Mouse (Mus musculus) thymus, postnatal 14 days (tissue): ENCODE measurements around the gene Tbc1d17.

Experiments
- DNase-seq: peaks from one replicate; pipeline ENCODE4 v3.0.0; 2021

The Tbc1d17 gene

GRCm38 (mm10) chr7:44868919-44869696 is 20.2 kb upstream of the Tbc1d17 start:
- peak; percentile 71 for DNase-seq

DNA sequence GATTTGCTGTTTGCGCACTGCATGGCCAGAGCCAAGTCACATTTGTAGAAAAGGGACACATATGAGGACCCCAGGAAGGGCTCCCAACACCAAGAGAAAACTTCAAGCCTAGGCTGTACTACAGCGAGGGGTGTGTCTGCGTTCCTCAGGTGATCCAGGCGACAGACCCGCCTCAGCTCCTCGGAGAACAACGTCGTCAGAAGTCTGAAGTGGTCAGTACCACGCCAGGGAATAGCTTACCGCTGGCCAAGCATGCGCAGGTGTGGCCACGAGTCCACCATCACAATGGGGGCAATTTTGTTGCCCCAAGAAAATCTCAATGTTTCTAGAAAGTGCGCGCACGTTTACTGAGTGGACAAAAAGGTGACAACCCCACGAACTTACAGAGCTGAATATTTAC is 19.6 kb upstream of the Tbc1d17 start:
- DNase-seq: no peak

DNA sequence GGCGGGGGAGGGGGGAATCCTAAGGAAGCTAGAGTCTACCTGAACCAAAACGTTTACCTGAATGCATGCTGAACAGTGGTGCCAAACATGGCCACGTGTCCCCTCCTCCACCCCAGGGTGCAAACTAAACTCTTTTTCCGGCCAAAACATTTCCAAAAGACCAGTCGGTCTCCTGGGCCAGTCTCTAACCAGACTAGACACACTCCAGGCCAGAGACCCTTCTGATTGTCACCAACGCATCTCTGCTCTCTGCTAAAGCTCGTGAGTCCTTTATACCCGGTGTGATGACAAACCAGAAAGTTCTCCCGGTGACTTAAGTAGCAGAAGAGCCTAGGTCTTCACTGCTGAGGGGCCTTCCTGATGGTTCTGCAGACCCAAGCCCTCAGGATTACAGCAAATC is 18.9 kb upstream of the Tbc1d17 start:
- DNase-seq: no peak

DNA sequence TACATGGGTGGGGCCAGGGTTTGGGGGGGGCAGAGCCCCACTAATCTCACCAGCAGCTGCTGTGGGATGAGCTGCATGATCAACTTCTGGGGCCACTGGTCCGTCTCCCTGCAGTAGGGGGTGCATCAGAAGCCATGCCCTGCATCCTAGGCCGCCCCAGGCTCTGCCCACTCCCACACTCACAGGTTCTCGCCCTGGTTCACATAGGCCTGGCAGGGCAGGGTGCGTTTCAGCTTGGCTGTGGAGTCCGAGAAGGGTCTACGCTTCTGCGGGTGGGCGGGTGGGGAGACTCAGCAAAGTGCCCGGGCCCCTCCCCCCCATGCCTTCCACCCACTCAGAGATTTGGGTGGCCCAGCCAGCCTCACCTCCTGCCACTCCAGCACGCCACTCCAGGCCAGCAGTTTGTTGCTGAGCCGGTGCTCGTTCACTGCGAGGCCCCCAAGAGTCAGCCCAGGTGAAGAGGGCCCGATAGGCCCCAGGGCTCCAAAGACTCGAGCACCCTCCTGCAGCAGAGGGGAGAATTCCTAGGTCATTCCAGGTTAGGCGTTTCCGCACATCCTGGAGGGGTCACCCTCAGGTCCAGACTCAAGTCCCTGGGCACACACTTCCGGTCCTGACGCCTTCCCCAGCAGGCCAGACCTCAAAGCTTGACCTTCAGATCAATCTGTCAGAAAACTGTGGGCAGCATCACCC is 18.3 kb upstream of the Tbc1d17 start:
- no peak for DNase-seq

DNA sequence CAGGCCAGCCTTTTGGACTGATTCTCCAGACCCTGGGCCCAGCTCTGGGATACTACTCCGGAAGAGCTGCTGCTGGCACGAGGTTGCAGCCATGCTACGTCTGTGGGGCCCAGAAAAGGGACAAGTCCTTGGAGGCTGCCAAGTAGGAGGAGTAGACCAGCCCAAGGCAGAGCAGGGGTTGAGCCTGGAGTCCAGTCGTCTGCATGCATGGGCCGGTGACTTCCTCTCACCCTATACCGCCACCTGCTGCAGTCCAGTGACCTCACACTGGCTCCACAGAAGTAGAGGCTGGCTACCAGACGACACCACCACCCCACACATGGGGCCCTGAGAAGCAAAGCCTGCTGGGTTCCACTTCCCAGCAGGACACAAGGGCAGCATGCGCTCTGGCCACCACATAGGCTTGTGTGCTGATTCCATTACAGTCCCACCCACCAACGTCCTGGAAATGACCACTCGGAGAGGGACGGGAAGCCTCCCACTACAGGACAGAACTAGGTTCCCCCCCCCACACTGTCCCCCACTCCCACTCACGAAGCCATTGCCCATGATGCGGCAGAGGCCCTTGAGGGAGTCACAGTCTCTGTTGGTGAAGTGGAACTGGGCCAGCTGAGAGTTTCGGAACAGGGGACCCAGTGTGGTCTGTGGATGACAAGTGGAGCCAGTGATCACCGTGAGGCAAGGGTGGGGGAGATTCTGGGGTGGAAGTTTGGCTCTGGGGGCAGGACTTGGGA is 17.6 kb upstream of the Tbc1d17 start:
- no peak for DNase-seq

DNA sequence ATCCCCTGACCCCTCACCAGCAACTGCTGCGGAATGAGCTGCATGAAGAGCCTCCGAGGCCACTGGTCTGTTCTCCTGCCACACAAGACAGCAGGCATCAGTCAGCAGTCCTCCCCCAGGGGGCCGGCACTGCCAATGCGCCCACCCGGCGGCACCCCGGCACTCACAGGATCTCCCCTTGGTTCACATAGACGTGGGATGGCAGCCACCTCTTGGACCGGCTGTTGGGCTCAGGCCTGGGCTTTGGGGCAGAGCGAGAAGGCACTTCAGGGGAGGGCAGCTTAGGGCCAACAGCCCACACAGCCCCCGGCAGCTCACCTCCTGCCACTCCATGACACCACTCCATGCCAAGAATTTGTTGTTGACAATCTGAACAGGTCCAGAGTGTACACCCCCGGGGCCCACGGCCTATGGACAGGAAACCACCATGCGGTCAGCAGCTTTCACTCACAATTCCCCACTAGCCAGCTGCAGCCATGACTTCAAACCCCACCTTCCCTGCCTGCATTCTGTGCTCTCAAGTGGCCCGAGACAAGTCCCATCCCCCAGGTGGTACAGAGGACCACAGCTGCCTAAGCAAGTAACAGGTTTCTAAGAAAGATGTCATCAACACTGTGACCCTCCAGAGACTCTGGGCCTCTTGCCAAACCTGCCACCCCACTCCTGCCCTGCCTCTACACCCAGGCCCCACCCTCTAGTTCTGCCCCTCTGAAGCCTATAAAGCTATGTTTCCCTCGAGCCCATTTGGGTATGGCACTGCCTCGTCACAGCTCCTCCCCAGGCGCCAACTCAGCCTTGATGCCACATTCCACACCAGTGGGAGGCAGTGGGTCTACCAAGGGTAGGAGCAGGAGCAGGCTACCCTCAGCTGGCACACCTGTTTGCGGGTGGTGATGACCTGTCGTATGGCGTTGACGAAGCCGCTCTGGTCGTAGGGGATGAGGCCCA is 16.0 kb upstream of the Tbc1d17 start:
- no peak for DNase-seq

- DNase-seq: no peak
Observed at GRCm38 (mm10) chr7:44863982-44864494, 15.2 kb upstream of the Tbc1d17 start.

DNA sequence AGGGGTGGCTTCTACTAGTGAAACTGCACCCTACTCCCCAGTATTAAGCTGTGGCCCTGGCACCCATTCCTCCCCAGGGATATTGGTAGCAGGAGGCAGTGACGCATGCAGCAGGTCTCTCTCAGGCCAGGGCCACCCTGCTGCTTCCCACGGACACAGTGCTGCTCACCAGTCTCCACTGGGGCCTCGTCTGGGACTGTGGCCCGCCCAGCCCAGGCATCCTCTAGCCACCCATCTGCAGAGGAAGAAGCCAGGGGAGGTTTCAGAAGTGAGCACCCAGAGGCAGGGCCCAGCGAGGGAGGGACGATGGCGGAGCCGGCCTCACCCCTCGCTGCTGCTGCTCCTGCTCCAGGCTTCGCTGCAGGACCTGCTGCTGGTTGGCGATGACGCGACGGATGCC is 14.3 kb upstream of the Tbc1d17 start:
- no peak for DNase-seq

- no peak for DNase-seq
Observed at GRCm38 (mm10) chr7:44862434-44862833, 13.6 kb upstream of the Tbc1d17 start.

- DNase-seq: no peak
Observed at GRCm38 (mm10) chr7:44861429-44861816, 12.5 kb upstream of the Tbc1d17 start.

- peak; percentile 70 for DNase-seq
Observed at GRCm38 (mm10) chr7:44860576-44861428, 11.9 kb upstream of the Tbc1d17 start.

- no peak for DNase-seq
Observed at GRCm38 (mm10) chr7:44859896-44860295, 11.0 kb upstream of the Tbc1d17 start.

GRCm38 (mm10) chr7:44857905-44858304 is 9.0 kb upstream of the Tbc1d17 start:
- DNase-seq: peak; percentile 62

- DNase-seq: peak; percentile 88
Observed at GRCm38 (mm10) chr7:44857042-44857552, 8.2 kb upstream of the Tbc1d17 start, which contains the start of gene Pnkp. Gene Pnkp (plus strand): TSS chr7:44857139.

DNA sequence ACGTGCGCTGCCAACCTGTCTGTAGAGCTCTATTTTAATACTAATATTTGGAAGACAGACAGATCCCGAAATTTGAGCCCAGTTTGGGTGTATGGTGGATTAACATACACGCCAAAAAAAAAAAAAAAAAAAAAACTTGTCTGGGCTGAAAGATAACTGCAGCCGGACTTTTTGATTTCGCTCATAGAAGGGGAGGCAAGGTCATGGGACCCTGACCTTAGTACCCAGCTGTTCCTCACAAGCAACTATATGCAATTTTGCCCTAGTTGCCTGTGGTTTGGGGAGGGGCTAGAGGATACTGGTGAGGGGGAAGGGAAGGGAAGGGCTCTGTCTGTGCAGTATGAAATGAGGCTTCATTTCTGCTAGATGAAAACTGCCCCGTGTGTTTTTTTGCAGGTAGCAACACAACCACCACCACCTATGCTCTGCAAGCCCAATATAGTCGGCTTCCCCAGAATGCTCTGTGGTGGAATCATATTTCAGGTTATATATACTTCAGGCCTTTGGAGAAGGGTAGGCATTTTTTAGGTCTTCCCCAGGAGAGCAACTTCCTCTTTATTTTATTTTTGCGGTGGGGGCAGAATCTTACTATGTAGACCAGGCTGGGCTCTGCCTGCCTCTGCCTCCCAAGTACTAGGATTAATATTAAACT is 7.5 kb upstream of the Tbc1d17 start:
- peak; percentile 62 for DNase-seq

- DNase-seq: peak; percentile 56
Observed at GRCm38 (mm10) chr7:44855036-44855435, 6.2 kb upstream of the Tbc1d17 start.

GRCm38 (mm10) chr7:44854356-44855031 is 5.6 kb upstream of the Tbc1d17 start:
- DNase-seq: peak; percentile 85

GRCm38 (mm10) chr7:44853596-44854355 is 4.9 kb upstream of the Tbc1d17 start:
- DNase-seq: peak; percentile 40

DNA sequence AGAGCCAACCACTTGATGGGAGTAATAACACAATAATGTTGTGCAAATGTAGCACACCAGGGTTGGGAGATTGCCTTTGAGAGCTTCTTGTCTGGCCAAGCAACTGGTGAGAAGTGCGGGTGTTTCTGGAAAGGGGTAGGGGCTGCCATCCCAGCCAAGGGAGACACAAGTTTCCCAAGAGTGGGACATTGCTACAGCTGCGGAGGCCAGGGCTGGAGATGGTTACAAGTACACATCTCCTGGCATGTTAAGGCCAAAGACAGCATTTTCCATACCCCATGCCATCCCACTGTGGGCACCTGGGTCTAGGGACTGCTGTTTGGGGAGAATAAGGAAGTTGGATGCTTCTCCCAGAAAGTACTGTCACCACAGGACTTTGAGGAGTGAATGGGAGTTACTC is 4.2 kb upstream of the Tbc1d17 start:
- DNase-seq: no peak
